Mouse (Mus musculus) erythroblast, adult 5-6 weeks (primary cell): Measurements from ENCODE around the gene Cpm. TPM values are rescaled to one million over a fixed set of nuclear protein-coding genes. Genes with fewer than 3 reads are reported as not detected.
"Not testable (repeated sequence)": the region's sequence is repeated elsewhere in the genome, so short reads cannot be mapped to it uniquely, and the experiment has no call there.

Experiments
- ATAC-seq: replicated peaks from 2 replicates; pipeline ENCODE4 v1.8.0; 2016; ENCODE audit warnings: moderate number of reproducible peaks, mild to moderate bottlenecking, moderate TSS enrichment, inconsistent platforms; ENCODE audit not compliant: poor library complexity, low FRiP score, severe bottlenecking
- total RNA-seq, 2 experiments: library from RNA; stranded (forward) in 1 of 2; stranded (reverse) in 1 of 2; fragments of 150-400 nt in 1 of 2; fragments of 200-764, 138-1000 nt in 1 of 2; gene quantifications; 2 replicates each; pipeline versions ENCODE4 v1.2.3 to v1.2.4; 2015 to 2017; ENCODE audit warnings: low replicate concordance in 2 of 2

The Cpm gene
- total RNA-seq, 2 experiments from 2014 or later: 0.60 TPM; not detected in 1

GRCm38 (mm10) chr10:117705806-117706205 lies 76.5 kb downstream of the Cpm start:
- ATAC-seq: no peak

GRCm38 (mm10) chr10:117706440-117706839 lies 77.1 kb downstream of the Cpm start:
- ATAC-seq: no peak

- ATAC-seq: no peak
Observed at GRCm38 (mm10) chr10:117707114-117707838, 78.0 kb downstream of the Cpm start.

GRCm38 (mm10) chr10:117708376-117708775 lies 79.1 kb downstream of the Cpm start:
- no peak for ATAC-seq

- no peak for ATAC-seq
Observed at GRCm38 (mm10) chr10:117708856-117709255, 79.6 kb downstream of the Cpm start.

- peak; percentile 34; the same call in 1 of the 2 replicates for ATAC-seq
Observed at GRCm38 (mm10) chr10:117709326-117709830, 80.1 kb downstream of the Cpm start.

- ATAC-seq: peak; percentile 80
Observed at GRCm38 (mm10) chr10:117709930-117710603, 80.8 kb downstream of the Cpm start.

GRCm38 (mm10) chr10:117710604-117711141 lies 81.4 kb downstream of the Cpm start, which contains the start of gene Mdm2:
Gene Mdm2 (minus strand): TSS chr10:117710758.
- ATAC-seq: peak; percentile 90

GRCm38 (mm10) chr10:117711408-117711807 lies 82.1 kb downstream of the Cpm start:
- ATAC-seq: no peak

- ATAC-seq: no peak
Observed at GRCm38 (mm10) chr10:117712191-117712754, 83.0 kb downstream of the Cpm start.

- ATAC-seq: no peak
Observed at GRCm38 (mm10) chr10:117712871-117713270, 83.6 kb downstream of the Cpm start.

- ATAC-seq: no peak
Observed at GRCm38 (mm10) chr10:117713466-117713865, 84.2 kb downstream of the Cpm start.

- ATAC-seq: no peak
Observed at GRCm38 (mm10) chr10:117714048-117714545, 84.8 kb downstream of the Cpm start.

GRCm38 (mm10) chr10:117714928-117715500 lies 85.7 kb downstream of the Cpm start:
- ATAC-seq: no peak

GRCm38 (mm10) chr10:117715654-117716053 lies 86.4 kb downstream of the Cpm start:
- ATAC-seq: not testable (repeated sequence)

GRCm38 (mm10) chr10:117716686-117717085 lies 87.4 kb downstream of the Cpm start:
- ATAC-seq: no peak

GRCm38 (mm10) chr10:117717583-117717982 lies 88.3 kb downstream of the Cpm start:
- no peak for ATAC-seq

- no peak for ATAC-seq
Observed at GRCm38 (mm10) chr10:117718161-117719119, 89.1 kb downstream of the Cpm start.
